Mouse (Mus musculus) kidney, adult 2 months (tissue): ENCODE results near the gene AV320801. TPM values are rescaled to one million over a fixed set of nuclear protein-coding genes. Genes with fewer than 3 reads are reported as not detected.
"Not testable (repeated sequence)": the region's sequence is repeated elsewhere in the genome, so short reads cannot be mapped to it uniquely, and the experiment has no call there.

Source experiments
- DNase-seq: peaks from one replicate; pipeline ENCODE4 v3.0.0; 2021
- H3K27ac ChIP-seq: fragments of 200-500 bp; 2 replicates; pipeline ENCODE4 v1.5.1; 2012; ENCODE audit warnings: low read depth, low read length, control low read depth, inconsistent platforms; ENCODE audit not compliant: insufficient read depth
- H3K27me3 ChIP-seq: fragments of 200-500 bp; replicated peaks from 2 replicates; pipeline ENCODE4 v1.6.1; 2012; ENCODE audit warnings: mild to moderate bottlenecking, moderate library complexity, low read length, inconsistent platforms; ENCODE audit not compliant: control insufficient read depth, insufficient read depth
- H3K36me3 ChIP-seq: fragments of 200-500 bp; 2 replicates; pipeline ENCODE4 v1.6.1; 2012; ENCODE audit warnings: mild to moderate bottlenecking, moderate library complexity, low read length, inconsistent platforms; ENCODE audit not compliant: control insufficient read depth, insufficient read depth
- H3K4me1 ChIP-seq: fragments of 200-500 bp; 2 replicates; pipeline ENCODE4 v1.6.1; 2011; ENCODE audit warnings: low read length; ENCODE audit not compliant: control insufficient read depth, insufficient read depth
- H3K4me3 ChIP-seq: fragments of 200-500 bp; 2 replicates; pipeline ENCODE4 v1.5.1; 2011; ENCODE audit warnings: mild to moderate bottlenecking, low read depth, low read length, control low read depth; ENCODE audit not compliant: insufficient read depth
- WGBS: fragments of 180-500 bp; shearing (Covaris S2); methylation state at CpG from one replicate; pipeline ENCODE4 v1.1.7; 2018; 5-methylcytosine and 5-hydroxymethylcytosine counted together
- polyA plus RNA-seq: library from polyadenylated mRNA; depleted of rRNA; stranded (reverse); fragments of >200 nt; gene quantifications from 2 replicates; pipeline ENCODE4 v1.2.3, GENCODE M21; 2012; rRNA removed

AV320801 gene
- not detected in 2 replicates for polyA plus RNA-seq

- H3K4me3 ChIP-seq, H3K4me1 ChIP-seq, H3K27me3 ChIP-seq, H3K36me3 ChIP-seq, H3K27ac ChIP-seq, DNase-seq: not testable (repeated sequence)
- 94% methylated on average over 5 of the region's 14 CpGs for WGBS
Measured at GRCm38 (mm10) chrX:135494288-135494687, at the start of gene AV320801. TSS of gene AV320801 (plus strand) at chrX:135494588.

- no CpG with 5 or more reads among the region's 3 CpGs for WGBS
- DNase-seq, H3K27ac ChIP-seq, H3K27me3 ChIP-seq, H3K36me3 ChIP-seq, H3K4me3 ChIP-seq, H3K4me1 ChIP-seq: not testable (repeated sequence)
Measured at GRCm38 (mm10) chrX:135464160-135464559, 30.2 kb upstream of the AV320801 start.

- not testable (repeated sequence) for H3K36me3 ChIP-seq, DNase-seq, H3K4me1 ChIP-seq, H3K27me3 ChIP-seq, H3K27ac ChIP-seq, H3K4me3 ChIP-seq
- no CpG with 5 or more reads among the region's 6 CpGs for WGBS
Measured at GRCm38 (mm10) chrX:135481902-135482301, 12.5 kb upstream of the AV320801 start.

- not testable (repeated sequence) for H3K27me3 ChIP-seq, H3K36me3 ChIP-seq, DNase-seq, H3K27ac ChIP-seq, H3K4me3 ChIP-seq, H3K4me1 ChIP-seq
- no CpG with 5 or more reads among the region's 3 CpGs for WGBS
Measured at GRCm38 (mm10) chrX:135483183-135483582, 11.2 kb upstream of the AV320801 start.

Other genes with a start within 250 kb of the AV320801 start
- gene Pramel3, start 192.3 kb upstream of the AV320801 start, polyA plus RNA-seq = not detected in 2 replicates
- gene Gm5128, start 121.3 kb upstream of the AV320801 start, polyA plus RNA-seq = not detected in 2 replicates
- gene Gm7903, start 60.8 kb upstream of the AV320801 start, polyA plus RNA-seq = not detected in 2 replicates
- gene Nxf7, start 104.2 kb downstream of the AV320801 start, polyA plus RNA-seq = not detected in 2 replicates
- gene Prame, start 133.1 kb downstream of the AV320801 start, polyA plus RNA-seq = not detected in 2 replicates
- gene Tcp11x2, start 199.2 kb downstream of the AV320801 start, polyA plus RNA-seq = not detected in 2 replicates
- not detected in 2 replicates for gene Tmsb15a, start 230.7 kb downstream of the AV320801 start, polyA plus RNA-seq
- gene Armcx5, start 248.1 kb downstream of the AV320801 start, polyA plus RNA-seq = 0.98 and 1.3 TPM in 2 replicates
- gene Gprasp1, start 248.1 kb downstream of the AV320801 start, polyA plus RNA-seq = 11.5 and 11.7 TPM in 2 replicates